Mouse (Mus musculus) mouse embryonic stem cell (cell line): ENCODE measurements around the gene Gys1.
"Not testable (repeated sequence)": the region's sequence is repeated elsewhere in the genome, so short reads cannot be mapped to it uniquely, and the experiment has no call there.

ENCODE experiments used
- in situ Hi-C, 2 experiments: fragments of 300-500 bp; cut with MboI; formaldehyde crosslinking; loops; 1 replicate in 1 of 2; 3 replicates in 1 of 2; pipeline ENCODE4 v1.14.3; 2019 to 2020; ENCODE audit warnings: low sequenced_read_pairs in 2 of 2, low pct_unique_long_range_greater_than_20kb in 1 of 2, mixed read lengths in 1 of 2; ENCODE audit not compliant: unreplicated experiment in 1 of 2

Gys1 gene

DNA sequence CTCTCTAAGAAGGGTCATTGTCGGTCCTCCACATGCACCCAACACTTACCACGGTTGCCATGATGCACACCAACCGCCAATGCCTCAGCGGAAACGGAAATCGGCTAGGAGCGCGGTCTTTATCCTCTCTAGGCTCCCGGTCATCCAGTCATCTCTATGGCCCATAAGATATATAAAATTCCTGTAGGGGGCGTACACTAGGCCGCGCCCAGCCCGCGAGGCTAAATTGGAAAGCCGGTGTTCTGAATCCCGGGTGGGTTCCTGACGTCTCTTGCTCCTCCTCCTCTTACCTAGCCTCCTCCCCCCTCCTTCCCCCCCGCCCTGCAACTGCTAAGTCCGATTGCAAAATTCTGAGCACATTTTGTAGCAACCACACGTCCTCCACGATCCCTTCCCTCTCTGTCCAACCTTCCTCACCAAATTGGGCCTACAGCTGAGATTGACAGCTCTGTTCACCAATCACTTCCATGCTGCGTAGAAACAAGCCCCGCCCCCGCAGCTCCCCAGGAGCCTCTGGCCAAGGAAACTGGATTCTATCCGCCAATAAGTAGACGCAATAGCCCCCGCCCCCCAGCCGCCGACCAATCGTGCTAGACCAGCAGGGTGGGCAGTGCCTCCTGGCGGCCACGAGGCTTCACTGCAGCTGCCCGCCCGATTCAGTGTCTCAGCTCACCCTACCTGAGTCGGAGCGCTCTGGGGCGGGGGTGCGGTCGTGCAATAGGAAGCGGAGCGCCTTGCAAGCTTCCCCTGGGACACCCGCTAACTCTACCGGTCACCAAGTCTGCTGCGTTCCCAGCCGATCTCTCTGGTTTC, at the start of gene Gys1:
Gene Gys1 (plus strand): TSS at position 642 of the 813 bp plus-strand sequence.
- in situ Hi-C loops: no loop called here

DNA sequence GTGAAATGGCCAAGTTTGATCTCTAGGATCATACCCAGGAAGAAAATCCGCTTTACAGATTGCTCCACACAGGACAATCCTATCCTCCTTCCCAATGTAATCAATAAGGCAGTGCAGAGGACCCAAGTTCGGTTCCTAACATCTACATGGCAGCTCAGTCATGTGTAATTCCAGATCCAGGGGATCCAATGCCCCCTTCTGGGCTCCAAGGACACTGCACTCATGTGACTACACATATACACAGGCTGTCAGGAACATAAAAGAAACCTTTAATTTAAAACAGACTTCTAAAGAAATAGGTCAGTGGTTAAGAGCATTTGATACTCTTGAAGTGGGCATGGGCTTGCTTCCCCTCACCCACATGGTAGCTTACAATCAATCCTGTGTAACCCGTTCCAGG, 48.6 kb upstream of the Gys1 start:
- in situ Hi-C loops: no loop called here

DNA sequence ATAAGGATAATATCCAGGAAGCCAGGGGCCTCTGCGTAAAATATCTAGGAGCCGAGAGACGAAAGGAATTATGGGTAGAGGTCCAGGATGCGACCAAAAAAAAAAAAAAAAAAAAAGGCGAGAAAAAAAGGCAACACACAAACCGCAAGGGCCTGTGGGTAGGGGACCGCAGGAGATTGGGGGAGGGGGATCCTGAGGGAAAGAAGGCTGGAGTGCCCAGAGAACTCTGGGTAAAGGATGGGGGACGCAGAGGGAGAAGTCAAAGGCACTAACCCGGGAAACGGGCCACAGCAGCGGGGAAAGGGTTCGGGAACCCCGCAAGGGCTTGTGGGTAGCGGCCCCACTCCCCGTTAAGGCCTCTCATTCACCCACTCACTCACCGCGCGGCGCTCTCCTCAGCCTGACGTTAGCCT, 39.5 kb upstream of the Gys1 start:
- in situ Hi-C loops: no loop called here

DNA sequence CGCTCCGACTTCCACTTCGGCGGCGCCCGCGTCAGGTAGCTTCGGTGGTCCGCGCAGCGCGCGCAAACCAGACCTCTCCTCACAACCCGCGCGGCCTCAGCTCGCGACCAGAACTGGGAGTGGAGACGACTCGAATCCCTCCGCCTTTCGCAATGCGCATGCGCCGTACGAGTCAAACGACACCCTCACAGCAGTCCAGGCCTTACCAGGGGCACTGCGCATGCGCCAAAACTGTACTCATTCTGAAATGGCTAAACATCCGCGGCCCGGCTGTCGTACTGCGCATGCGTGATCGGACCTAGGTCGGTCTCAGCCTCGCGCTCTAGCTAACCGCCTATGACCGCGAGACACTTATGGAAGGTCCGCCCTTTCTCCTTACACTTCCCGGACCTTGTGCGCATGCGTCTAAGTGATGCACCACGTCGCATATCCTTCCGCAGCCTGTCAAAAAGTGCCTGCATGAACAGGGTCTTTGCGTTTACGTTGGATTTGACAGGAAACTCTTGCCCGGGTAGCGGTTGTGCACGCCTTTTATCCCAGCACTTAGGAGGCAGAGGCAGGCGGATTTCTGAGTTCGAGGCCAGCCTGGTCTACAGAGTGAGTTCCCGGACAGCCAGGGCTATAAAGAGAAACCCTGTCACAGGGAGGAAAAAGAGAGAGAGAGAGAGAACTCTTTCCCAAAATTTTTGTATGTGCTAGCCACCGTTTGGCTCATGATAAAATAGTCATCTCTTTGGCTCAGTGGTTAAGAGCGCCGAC, 38.9 kb upstream of the Gys1 start, which contains the start of gene Snrnp70:
Gene Snrnp70 (minus strand): TSS at position 165 of the 759 bp plus-strand sequence.
- in situ Hi-C loops: no loop called here

DNA sequence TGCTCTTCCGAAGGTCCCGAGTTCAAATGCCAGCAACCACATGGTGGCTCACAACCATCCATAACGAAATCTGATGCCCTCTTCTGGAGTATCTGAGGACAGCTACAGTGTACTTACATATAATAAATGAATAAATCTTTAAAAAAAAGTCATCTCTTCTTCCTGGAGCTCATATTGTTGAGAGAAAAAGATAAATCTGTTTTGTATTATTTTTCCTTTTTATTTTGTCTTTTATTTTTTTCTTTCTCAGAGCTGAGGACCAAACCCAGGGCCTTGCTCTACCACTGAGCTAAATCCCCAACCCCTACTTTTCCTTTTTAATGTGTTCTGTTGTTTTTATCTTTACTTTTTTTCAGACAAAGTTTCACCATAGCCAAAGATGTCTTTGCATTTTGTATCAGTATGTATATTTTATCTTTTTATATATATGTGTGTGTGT, 38.3 kb upstream of the Gys1 start:
- in situ Hi-C loops: not testable (repeated sequence)

DNA sequence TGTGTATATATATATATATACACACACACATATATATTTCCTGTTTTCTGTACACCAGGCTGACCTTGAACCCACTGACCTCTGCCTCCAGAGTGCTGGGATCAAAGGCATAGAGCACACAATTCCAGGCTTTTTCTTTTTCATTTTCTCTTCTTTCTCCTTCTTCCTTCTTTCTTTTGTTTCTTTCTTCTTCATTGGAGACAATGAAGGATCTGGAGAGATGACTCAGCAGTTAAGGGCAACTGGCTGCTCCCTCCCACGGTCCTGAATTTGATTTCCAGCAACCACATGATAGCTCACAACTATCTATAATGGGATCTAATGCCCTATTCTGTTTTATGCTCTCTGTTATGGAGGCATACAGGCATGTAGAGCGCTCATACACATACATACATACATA, 37.9 kb upstream of the Gys1 start:
- in situ Hi-C loops: no loop called here

DNA sequence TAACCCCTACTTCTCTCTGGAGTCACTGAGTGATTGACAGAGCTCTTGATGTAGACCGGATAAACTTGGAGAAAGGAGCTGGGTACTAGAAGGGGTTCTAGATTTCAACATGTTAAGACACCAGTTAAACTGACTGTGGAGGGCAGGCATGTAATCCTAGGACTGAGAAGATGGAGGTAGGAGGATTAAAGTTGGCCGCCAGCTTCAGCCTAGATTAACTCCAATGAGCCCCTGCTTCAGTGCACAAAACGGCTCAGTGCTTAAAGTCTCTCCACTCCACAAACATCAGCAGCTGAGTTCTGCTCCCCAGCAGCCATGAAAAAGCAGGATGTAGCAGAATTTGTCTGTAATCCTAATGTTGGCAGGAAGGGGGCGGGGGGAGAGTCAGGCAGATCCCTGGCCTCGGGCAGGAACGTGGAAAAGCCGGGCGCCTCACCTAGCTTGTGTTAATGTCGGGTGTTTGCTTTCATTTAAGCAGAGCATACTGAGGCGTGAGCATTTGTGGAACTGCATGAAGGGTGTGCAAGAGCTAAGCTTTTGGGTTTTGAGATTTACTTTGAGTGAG, 33.0 kb upstream of the Gys1 start:
- in situ Hi-C loops: no loop called here

DNA sequence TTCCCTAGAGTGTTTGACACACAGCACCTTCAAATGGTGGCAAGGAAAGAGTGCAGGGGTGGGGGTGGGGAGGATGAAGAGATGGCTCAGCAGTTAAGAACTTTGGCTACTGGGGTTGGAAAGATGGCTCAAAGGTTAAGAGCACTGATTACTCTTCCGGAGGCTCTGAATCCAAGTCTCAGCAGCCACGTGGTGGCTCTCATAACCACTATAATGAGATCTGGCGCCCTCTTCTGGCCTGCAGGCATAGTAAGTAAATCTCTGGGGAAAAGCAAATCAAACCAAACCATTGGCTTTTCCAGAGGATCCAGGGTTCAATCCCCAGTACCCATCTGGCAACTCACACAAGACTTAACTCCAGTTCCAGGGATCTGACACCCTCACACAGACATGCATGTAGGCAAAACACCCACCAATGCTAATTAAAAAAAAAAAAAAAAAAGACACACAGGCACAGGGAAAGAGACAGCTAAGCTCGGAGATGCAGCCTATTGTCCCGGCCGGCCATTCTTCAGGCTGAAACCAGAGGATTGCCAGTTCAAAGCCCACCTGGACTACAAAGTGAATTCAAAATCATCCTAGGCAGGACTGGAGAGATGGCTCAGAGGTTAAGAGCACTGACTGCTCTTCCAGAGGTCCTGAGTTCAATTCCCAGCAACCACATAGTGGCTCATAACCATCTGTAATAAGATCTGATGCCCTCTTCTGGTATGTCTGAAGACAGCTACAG, 30.9 kb upstream of the Gys1 start:
- in situ Hi-C loops: no loop called here

DNA sequence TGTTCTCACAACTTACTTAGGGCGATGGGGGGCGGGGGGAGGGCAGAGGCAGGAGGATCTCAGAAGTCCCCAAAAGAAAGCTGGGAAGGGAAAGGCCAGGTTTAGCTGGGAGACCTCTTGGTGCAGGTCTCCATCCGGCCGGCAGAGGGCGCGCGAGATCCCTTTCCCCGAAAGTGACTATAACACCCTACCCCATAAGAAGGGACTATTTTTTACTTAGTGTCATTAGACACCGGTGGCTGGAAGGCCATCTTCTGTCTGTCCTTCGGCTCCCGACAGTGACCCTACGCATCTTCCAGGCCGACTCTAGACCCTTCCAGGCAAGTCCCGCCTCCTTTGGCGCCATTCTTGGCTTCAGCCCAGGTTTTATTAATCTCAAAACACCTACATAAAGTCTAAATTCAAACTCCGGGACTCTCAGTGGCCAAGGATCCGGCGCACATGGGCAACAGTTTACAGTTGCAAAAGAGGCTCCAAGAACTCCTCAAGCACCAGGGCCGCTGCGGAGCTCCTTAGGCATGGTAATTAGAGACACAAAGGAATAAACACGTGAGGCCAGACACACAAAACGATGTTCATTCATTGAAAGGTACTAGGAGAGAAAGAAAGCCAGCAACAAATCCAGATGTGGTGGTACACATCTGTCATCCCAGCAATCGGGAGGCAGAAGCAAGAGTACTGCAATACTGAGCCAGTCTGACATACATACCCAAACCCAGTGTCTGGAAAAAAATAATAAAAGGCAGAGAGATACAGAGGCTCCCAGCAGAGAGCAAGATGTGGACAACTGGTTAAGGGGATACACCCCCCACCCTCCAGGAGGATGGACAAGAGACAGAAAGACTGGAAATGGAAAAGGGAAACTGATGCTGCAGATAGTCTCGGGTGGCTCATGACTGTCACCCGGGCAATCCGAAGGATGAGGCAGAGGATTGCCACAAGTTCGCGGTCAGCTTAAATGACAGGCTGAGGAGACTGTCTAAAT, 29.3 kb upstream of the Gys1 start, which contains the start of gene Kcna7:
Gene Kcna7 (plus strand): TSS at position 563 of the 985 bp plus-strand sequence.
- in situ Hi-C loops: no loop called here

DNA sequence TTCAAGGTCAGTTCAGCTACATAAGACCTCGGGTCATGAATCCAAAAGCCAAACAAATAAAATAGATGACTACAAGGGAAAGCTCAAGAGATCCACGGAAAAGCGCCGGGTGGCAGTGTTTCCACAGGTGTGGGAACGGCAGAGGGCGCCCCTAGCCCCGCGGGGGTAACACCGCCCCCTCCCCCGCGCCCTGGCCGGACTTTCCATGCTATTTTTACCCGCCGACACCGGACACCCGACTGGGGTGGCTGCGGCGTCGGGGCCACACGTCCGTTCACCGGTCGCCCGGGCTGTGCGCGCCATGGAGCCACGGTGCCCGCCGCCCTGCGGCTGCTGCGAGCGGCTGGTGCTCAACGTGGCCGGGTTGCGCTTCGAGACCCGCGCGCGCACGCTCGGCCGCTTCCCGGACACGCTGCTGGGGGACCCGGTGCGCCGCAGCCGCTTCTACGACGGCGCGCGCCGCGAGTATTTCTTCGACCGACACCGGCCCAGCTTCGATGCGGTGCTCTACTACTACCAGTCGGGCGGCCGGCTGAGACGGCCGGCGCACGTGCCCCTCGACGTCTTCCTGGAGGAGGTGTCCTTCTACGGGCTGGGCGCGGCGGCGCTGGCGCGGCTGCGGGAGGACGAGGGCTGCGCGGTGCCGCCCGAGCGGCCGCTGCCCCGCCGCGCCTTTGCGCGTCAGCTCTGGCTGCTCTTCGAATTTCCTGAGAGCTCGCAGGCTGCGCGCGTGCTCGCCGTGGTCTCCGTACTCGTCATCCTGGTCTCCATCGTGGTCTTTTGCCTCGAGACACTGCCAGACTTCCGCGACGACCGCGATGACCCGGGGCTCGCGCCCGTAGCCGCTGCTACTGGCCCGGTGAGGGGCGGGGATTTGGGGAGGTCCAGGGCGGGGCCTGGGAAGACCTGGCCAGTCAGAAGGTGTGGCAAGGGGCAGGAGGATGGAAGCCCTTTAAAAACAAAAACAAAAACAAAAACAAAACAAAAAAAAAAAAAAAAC, 28.2 kb upstream of the Gys1 start:
- in situ Hi-C loops: no loop called here

DNA sequence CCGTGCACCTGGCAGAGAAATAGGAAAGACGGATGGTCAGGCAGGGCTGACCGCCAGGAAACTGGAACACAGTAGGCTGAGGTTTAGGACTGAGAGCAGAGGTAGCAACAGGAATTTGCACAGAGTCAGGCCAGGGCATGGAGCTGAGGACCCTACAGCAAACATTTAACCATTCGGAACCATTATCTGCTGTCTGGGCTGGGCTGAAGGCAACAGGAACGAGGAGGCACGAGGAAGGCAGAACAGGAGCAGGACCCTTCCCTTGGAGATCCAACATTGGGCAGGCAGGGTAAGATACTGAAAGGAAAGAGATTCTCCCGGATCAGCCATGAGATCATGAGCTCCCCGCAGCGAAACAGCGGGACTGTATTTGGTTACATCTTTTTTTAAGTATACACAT, 26.8 kb upstream of the Gys1 start:
- in situ Hi-C loops: no loop called here

DNA sequence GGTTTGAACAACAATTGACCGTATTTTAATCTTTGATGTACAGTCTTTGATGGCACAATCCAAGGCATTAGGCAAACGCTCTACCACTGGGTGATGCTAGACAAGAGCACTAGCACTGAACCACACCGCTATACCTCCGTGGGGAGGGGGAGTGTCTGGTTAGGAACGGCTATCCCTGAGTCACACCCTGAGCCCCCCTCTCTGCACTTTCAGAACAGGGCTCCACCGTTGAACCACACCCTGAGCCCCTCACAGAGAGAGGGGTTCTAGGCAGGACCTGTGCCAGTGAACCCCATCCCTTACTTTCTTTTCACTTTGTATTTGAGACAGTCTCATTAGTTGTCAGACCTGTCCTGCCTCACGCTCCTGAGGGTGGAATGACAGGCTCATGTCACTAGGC, 26.3 kb upstream of the Gys1 start:
- in situ Hi-C loops: no loop called here

DNA sequence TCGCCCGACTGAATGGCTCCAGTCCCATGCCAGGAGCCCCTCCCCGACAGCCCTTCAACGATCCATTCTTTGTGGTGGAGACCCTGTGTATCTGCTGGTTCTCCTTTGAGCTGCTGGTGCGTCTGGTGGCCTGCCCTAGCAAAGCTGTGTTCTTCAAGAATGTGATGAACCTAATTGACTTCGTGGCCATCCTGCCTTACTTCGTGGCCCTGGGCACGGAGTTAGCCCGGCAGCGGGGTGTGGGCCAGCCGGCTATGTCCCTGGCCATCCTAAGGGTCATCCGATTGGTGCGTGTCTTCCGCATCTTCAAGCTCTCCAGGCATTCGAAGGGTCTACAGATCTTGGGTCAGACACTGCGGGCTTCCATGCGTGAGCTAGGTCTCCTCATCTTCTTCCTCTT, 25.7 kb upstream of the Gys1 start:
- in situ Hi-C loops: no loop called here

DNA sequence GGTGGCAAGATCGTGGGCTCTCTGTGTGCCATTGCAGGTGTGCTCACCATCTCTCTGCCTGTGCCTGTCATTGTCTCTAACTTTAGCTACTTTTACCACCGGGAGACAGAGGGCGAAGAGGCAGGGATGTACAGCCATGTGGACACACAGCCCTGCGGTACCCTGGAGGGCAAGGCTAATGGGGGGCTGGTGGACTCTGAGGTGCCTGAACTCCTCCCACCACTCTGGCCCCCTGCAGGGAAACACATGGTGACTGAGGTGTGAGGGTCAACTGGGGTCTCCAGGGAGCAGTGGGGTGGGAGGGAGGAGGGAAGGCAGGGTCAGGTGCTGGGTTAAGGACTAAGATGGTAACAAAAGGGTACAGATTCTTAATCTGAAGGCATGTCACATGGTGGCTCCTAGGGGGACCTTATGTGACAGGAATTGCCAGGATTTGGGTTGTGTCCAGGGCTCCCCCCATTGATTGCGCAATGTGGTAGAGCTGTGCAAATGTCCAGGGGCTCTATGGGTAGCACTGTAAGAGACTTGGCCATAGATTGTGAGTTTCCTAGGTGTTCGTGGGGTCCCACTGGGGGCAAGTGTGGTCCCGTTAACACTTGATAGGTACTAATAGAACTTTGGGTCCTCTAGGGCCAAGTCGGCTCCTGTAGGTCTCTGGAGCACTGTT, 25.0 kb upstream of the Gys1 start:
- in situ Hi-C loops: no loop called here

DNA sequence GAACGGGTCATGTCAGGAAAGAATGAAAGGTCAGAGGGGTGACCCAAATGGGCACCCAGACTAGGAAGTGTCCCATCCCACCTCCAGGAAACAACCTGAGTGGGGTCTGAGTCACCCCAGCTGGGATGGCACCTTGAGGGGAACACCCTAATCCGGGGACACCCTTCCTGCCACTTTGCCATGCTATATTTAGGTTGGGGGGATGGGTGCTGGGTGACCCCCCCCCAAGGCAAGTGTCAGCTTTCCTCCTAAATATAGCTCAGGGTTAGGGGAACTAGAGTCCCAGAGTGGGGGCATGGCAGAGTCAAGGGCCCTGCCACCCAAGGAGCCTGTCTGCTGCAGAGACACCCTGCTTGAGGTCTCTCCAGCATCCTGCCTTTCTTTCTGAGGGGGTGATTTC, 22.2 kb upstream of the Gys1 start:
- in situ Hi-C loops: no loop called here
